Mouse (Mus musculus) right cerebral cortex, adult 18-20 months (tissue): ENCODE measurements around the gene Ackr4.
A peak's percentile ranks its signal among the peaks of the same experiment; 100 is the strongest.

ENCODE experiments used
- DNase-seq: peaks from one replicate; pipeline ENCODE4 v3.0.0; 2022; ENCODE audit warnings: mixed read lengths

Gene Ackr4

DNA sequence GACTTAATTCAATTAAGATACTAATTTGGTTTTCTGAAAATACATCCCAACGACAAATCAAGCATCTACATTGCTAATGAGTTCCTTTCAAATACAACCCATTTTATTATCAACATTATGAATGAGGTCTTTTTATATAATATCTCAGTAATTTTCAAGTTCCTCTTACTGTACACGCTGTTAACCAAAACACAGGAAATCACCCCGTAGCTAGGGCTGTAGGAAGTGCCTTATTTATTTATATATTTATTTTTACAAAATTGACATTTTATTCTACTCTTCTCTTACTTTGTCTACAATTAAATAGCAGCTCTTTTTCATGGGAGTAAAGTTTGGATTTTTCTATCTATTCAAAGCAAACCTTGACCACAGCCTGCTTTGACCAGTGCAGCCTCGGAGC is 87.0 kb downstream of the Ackr4 start:
- DNase-seq, result no peak

DNA sequence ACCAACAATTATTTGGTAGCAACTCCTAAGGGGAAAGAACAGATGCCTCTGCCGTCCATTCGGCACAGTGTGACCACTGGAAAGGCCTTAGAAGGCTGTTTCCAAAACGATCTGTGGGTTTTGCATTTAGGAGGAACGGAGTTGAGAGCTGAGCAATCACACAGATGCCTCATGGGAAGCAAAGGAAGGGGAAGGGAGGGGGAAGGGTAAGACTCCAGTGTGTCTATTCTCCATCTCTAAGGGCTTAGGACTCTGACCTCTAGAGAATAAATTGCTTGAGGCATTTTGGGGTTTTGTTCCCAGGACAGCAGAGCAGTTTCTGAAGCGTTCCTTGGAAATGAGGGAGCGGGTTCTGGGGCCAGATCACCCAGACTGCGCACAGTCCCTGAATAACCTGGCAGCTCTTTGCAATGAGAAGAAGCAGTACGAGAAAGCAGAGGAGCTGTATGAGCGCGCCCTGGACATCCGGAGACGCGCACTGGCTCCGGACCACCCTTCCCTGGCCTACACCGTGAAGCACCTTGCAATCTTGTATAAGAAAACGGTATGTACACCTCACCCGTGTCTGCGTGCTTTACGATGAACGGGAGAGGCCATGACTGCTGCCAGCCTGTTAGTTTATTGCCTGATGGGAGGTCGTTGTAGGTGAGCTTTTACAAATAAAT is 87.6 kb downstream of the Ackr4 start:
- no peak for DNase-seq

DNA sequence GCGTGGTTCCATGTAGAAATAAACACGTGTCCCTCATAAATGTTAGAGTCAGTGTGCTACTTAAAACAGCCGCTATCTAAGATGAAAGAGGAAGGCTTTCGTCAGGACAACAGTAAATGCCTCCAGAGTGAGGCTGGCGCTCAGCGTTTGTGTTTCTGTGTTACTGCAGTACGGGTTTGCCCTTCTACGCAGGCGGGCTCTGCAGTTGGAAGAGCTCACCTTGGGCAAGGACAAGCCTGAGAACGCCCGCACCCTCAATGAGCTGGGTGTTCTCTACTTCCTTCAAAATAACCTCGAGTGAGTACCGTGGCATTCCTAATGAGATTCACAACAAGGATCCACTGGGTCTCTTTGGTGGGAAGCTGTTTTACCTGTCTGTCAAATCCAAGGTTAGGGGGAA is 88.5 kb downstream of the Ackr4 start:
- DNase-seq, result no peak

- peak; percentile 69 for DNase-seq
Observed at GRCm38 (mm10) chr9:104035261-104036015, 91.3 kb downstream of the Ackr4 start.

- no peak for DNase-seq
Observed at GRCm38 (mm10) chr9:104034718-104035117, 92.0 kb downstream of the Ackr4 start.

DNA sequence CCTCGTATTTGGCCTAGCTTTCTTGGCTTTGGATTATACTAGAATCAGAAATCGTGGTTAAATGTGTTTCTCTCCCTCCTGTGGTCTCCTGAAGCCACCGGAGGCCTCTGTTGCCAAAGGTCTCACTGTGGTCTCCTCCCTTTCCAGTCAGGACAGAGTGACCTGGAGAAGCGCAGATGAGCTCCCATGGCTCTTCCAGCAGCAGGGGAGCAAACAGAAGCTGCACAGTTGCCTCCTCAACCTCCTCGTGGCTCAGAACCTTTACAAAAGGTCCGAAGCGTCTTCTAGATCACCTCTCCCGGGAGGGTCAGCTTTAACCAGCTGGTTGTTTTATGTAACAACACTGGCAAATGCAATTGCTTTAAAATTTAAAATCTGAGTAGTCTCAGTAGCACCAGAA is 92.5 kb downstream of the Ackr4 start:
- no peak for DNase-seq
